Mouse (Mus musculus) MEL (cell line): ENCODE measurements around the gene Gm49711.

Source experiments
- CHD2 ChIP-seq: IDR thresholded peaks from 2 replicates; pipeline ENCODE4 v1.6.1; 2011; ENCODE audit warnings: low read length, improper control_type of control experiment
- CTCF ChIP-seq, 3 experiments: IDR thresholded peaks in 2 of 3; conservative IDR thresholded peaks in 1 of 3; 2 replicates each; pipeline ENCODE4 v1.5.1; 2011 to 2012; ENCODE audit warnings: low read length in 3 of 3, low read depth in 2 of 3, mild to moderate bottlenecking in 2 of 3, improper control_type of control experiment in 1 of 3, inconsistent platforms in 1 of 3, mixed read lengths in 1 of 3, moderate library complexity in 1 of 3; ENCODE audit not compliant: control insufficient read depth in 1 of 3, insufficient read depth in 1 of 3, poor library complexity in 1 of 3, severe bottlenecking in 1 of 3
- EP300 ChIP-seq, 2 experiments: IDR thresholded peaks; 2 replicates each; pipeline ENCODE4 v1.6.1; 2011; ENCODE audit warnings: improper control_type of control experiment in 2 of 2, low read length in 2 of 2, low read depth in 1 of 2, mild to moderate bottlenecking in 1 of 2
- GABPA ChIP-seq: IDR thresholded peaks from 2 replicates; pipeline ENCODE4 v1.6.1; 2012; ENCODE audit warnings: low read depth, mild to moderate bottlenecking, inconsistent platforms, low read length, improper control_type of control experiment, moderate library complexity
- HCFC1 ChIP-seq: IDR thresholded peaks from 2 replicates; pipeline ENCODE4 v1.6.1; 2012; ENCODE audit warnings: low read depth, mild to moderate bottlenecking, inconsistent platforms, low read length, improper control_type of control experiment, moderate library complexity
- JUND ChIP-seq: IDR thresholded peaks from 2 replicates; pipeline ENCODE4 v1.6.1; 2011; ENCODE audit warnings: low read depth, mild to moderate bottlenecking, improper control_type of control experiment, low read length
- NRF1 ChIP-seq: IDR thresholded peaks from 2 replicates; pipeline ENCODE4 v1.6.1; 2014; ENCODE audit warnings: low read depth, mild to moderate bottlenecking, inconsistent platforms, low read length, improper control_type of control experiment, moderate library complexity; ENCODE audit not compliant: poor library complexity, insufficient read depth, severe bottlenecking
- POLR2A ChIP-seq, 2 experiments: IDR thresholded peaks; 2 replicates each; pipeline ENCODE4 v1.6.1; 2011 to 2012; ENCODE audit warnings: low read length in 2 of 2, mild to moderate bottlenecking in 2 of 2, control low read depth in 1 of 2, improper control_type of control experiment in 1 of 2, low read depth in 1 of 2, moderate library complexity in 1 of 2; ENCODE audit not compliant: control insufficient read depth in 1 of 2, insufficient read depth in 1 of 2, poor library complexity in 1 of 2

GRCm38 (mm10) chr16:92009586-92009985, 48.5 kb upstream of the Gm49711 start:
- TF ChIP-seq JUND (no peak), CTCF (IDR thresholded peaks at IDR 0.05 in 2 of 3, conservative IDR thresholded peaks at IDR 0.05 in 1 of 3; ENCODE audit: control insufficient read depth in 1 of 3, insufficient read depth in 1 of 3, low read depth in 2 of 3, low read length in 3 of 3, poor library complexity in 1 of 3, severe bottlenecking in 1 of 3) (no peak), POLR2A (IDR thresholded peaks at IDR 0.05; ENCODE audit: control insufficient read depth in 1 of 2, insufficient read depth in 1 of 2, low read depth in 1 of 2, low read length in 2 of 2, poor library complexity in 1 of 2) (no peak), NRF1 (no peak), EP300 (IDR thresholded peaks at IDR 0.05; ENCODE audit: low read depth in 1 of 2, low read length in 2 of 2) (no peak), CHD2 (no peak), HCFC1 (no peak), GABPA (no peak)
